Mouse (Mus musculus): ENCODE results near the gene Tlx2.

GRCm38 (mm10) chr6:83066441-83066840 is 3.7 kb downstream of the Tlx2 start:
- TF ChIP-seq MYOG (IDR thresholded peaks at IDR 0.05; ENCODE audit: control insufficient read depth in 1 of 3, insufficient read depth in 1 of 3, insufficient read length in 2 of 3, low read depth in 2 of 3) (no peak), TCF3 (IDR thresholded peaks at IDR 0.05; ENCODE audit: insufficient read length, low read depth) (no peak), POLR2AphosphoS2 (IDR thresholded peaks at IDR 0.05; ENCODE audit: insufficient read length, low read depth) (no peak), POLR2A (IDR thresholded peaks at IDR 0.05; ENCODE audit: insufficient read length, low read depth) (no peak), CEBPB (IDR thresholded peaks at IDR 0.05; ENCODE audit: insufficient read depth, poor library complexity, severe bottlenecking) (no peak), E2F4 (IDR thresholded peaks at IDR 0.05; ENCODE audit: insufficient read depth) (no peak), SRF (IDR thresholded peaks at IDR 0.05; ENCODE audit: control insufficient read depth, insufficient read length, low read depth) (no peak)
